Mouse (Mus musculus) kidney, adult 2 months (tissue): ENCODE measurements at regions not wholly inside any gene's neighbourhood (a gene's known extent, or its start where the extent isn't known, plus 50 kb on each side); places are given as distances from the start of the nearest gene placed in this dataset.

Experiments used
- CTCF ChIP-seq: fragments of 200-500 bp; conservative IDR thresholded peaks from 2 replicates; pipeline ENCODE4 v1.5.1; 2011; ENCODE audit warnings: low read depth, mild to moderate bottlenecking, control low read depth, low read length, moderate library complexity, mixed read lengths; ENCODE audit not compliant: insufficient read depth, insufficient read length
- POLR2A ChIP-seq: fragments of 200-500 bp; IDR thresholded peaks from one replicate; pipeline ENCODE4 v1.6.1; 2011; ENCODE audit warnings: low read depth, low read length, control low read depth

- no peak for TF ChIP-seq CTCF
- TF ChIP-seq POLR2A: no peak
Observed at GRCm38 (mm10) chr15:63123123-63123688, 721.8 kb downstream of the Gsdmc2 start.
